Mouse (Mus musculus): Measurements from ENCODE around the gene Map2k5.

- no peak for TF ChIP-seq MYOD1 (IDR thresholded peaks at IDR 0.05; ENCODE audit: control insufficient read depth, insufficient read length, low read depth)
- TF ChIP-seq CTCF (IDR thresholded peaks at IDR 0.05; ENCODE audit: control insufficient read depth, insufficient read depth, insufficient read length) = no peak
Measured at GRCm38 (mm10) chr9:63294846-63295245, 82.9 kb downstream of the Map2k5 start.
